ENCODE assay signal across 23 mouse cellular contexts in the genomic region with DNA sequence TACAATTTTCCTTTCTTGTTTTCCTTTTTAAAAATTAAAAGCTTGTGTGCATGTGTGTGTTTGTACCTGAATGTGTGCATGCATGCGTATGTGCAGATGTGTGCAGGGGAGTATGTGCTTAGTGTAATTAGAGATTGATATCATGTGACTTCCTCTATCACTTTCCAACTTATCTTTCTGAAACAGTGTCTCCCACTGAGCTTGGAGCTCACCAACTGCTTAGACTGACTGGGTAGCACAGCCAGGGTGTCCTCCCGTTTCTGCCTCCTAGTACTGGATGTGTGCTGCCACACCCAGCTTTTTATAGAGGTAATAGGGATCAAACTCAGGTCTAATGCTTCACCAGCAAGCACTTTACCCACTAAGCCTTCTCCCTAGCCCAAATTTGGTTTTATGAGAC.
"Had no signal": no experiment of that assay in that cellular context is flagged by ENCODE, and none has a peak within 500 bp of the region (broad histone marks: within the 10 kb centered on the region; RNA-seq: fewer than 3 reads in every experiment).

No protein-coding gene starts in this region.

- H3K27ac ChIP-seq: heart, embryonic 10.5 days; hindbrain, embryonic 10.5 days; hindbrain, embryonic 12.5 days; hindbrain, embryonic 14.5 days; intestine, embryonic 15.5 days; layer of hippocampus, adult 2 months; left cerebral cortex, adult 2 months; limb, embryonic 10.5 days; limb, embryonic 12.5 days had no signal

- H3K4me1 ChIP-seq: heart, embryonic 10.5 days; heart, embryonic 12.5 days; hindbrain, embryonic 10.5 days; hindbrain, embryonic 12.5 days; intestine, embryonic 15.5 days; limb, embryonic 10.5 days; limb, embryonic 12.5 days had no signal

- H3K4me2 ChIP-seq: heart, embryonic 12.5 days; hindbrain, embryonic 12.5 days; hindbrain, embryonic 14.5 days; intestine, embryonic 15.5 days; limb, embryonic 12.5 days had no signal

- DNase-seq: gastrocnemius, postnatal 14 days; gastrocnemius, postnatal 36 days; heart, adult 11 months; heart, postnatal 10 days; heart, postnatal 4 days; kidney, adult 18-20 months; kidney, adult 8-10 months; kidney, postnatal 10 days; kidney, postnatal 25 days; kidney, postnatal 4 days had no signal

- H3K4me3 ChIP-seq: heart, embryonic 10.5 days; heart, embryonic 12.5 days; hindbrain, embryonic 10.5 days; hindbrain, embryonic 12.5 days; intestine, embryonic 15.5 days; layer of hippocampus, adult 2 months; left cerebral cortex, adult 2 months; limb, embryonic 10.5 days; limb, embryonic 12.5 days had no signal

- H3K9ac ChIP-seq: heart, embryonic 12.5 days; hindbrain, embryonic 12.5 days; hindbrain, embryonic 14.5 days; intestine, embryonic 15.5 days; limb, embryonic 12.5 days had no signal

- H3K27me3 ChIP-seq: heart, embryonic 12.5 days; hindbrain, embryonic 12.5 days; intestine, embryonic 15.5 days; limb, embryonic 12.5 days had no signal

- H3K9me3 ChIP-seq: heart, embryonic 10.5 days; heart, embryonic 12.5 days; hindbrain, embryonic 10.5 days; hindbrain, embryonic 12.5 days; intestine, embryonic 15.5 days; limb, embryonic 10.5 days; limb, embryonic 12.5 days had no signal

- H3K36me3 ChIP-seq: intestine, embryonic 15.5 days had no signal

- ATAC-seq: hindbrain, embryonic 16.5 days; inflammation-experienced regulatory T-cells, adult 6 months; intestine, embryonic 15.5 days; intestine, postnatal 0 days had no signal
